ENCODE assay signal across 25 mouse cellular contexts in the genomic region with DNA sequence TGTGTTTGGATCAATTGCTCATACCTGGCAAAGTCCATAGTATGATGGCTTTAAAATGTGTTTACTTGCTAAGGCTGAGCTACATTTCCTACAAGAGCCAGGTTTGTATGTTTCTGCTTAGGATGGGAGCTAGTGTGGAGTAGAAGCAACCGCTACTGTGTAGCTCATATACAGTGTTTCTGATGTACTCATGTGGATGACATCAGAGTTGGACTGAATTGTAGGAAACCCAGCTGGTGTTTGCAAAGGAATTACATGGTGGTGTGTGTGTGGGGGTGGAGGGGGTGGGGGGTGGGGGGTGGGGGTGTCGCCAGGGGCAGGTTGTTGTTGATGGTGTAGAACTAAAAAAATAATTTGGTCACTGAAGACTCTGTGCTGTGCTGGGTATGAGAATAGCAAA.
"Had no signal": no experiment of that assay in that cellular context is flagged by ENCODE, and none has a peak within 500 bp of the region (broad histone marks: within the 10 kb centered on the region; RNA-seq: fewer than 3 reads in every experiment).

No protein-coding gene starts in this region.

- H3K4me2 ChIP-seq: heart, embryonic 12.5 days; hindbrain, embryonic 14.5 days; intestine, embryonic 15.5 days; limb, embryonic 12.5 days; liver, embryonic 11.5 days; liver, embryonic 13.5 days; liver, embryonic 15.5 days had no signal

- H3K27me3 ChIP-seq: heart, embryonic 12.5 days; intestine, embryonic 15.5 days; limb, embryonic 12.5 days; liver, embryonic 13.5 days; liver, embryonic 15.5 days had no signal

- H3K4me3 ChIP-seq: heart, embryonic 10.5 days; heart, embryonic 12.5 days; intestine, embryonic 15.5 days; layer of hippocampus, adult 2 months; left cerebral cortex, adult 2 months; limb, embryonic 10.5 days; limb, embryonic 12.5 days; liver, embryonic 13.5 days; liver, embryonic 15.5 days had no signal

- H3K4me1 ChIP-seq: heart, embryonic 10.5 days; heart, embryonic 12.5 days; intestine, embryonic 15.5 days; limb, embryonic 10.5 days; limb, embryonic 12.5 days; liver, embryonic 13.5 days; liver, embryonic 15.5 days had no signal

- ATAC-seq: hindbrain, embryonic 16.5 days; inflammation-experienced regulatory T-cells, adult 6 months; intestine, embryonic 15.5 days; intestine, postnatal 0 days; liver, postnatal 0 days had no signal

- H3K27ac ChIP-seq: heart, embryonic 10.5 days; hindbrain, embryonic 14.5 days; intestine, embryonic 15.5 days; layer of hippocampus, adult 2 months; left cerebral cortex, adult 2 months; limb, embryonic 10.5 days; limb, embryonic 12.5 days; liver, embryonic 13.5 days; liver, embryonic 15.5 days had no signal

- H3K9ac ChIP-seq: heart, embryonic 12.5 days; hindbrain, embryonic 14.5 days; intestine, embryonic 15.5 days; limb, embryonic 12.5 days; liver, embryonic 13.5 days; liver, embryonic 15.5 days; liver, postnatal 0 days had no signal

- H3K36me3 ChIP-seq: heart, embryonic 10.5 days; heart, embryonic 12.5 days; intestine, embryonic 15.5 days; limb, embryonic 10.5 days; limb, embryonic 12.5 days; liver, embryonic 13.5 days; liver, embryonic 15.5 days had no signal

- H3K9me3 ChIP-seq: heart, embryonic 10.5 days; heart, embryonic 12.5 days; intestine, embryonic 15.5 days; limb, embryonic 10.5 days; limb, embryonic 12.5 days; liver, embryonic 13.5 days; liver, embryonic 15.5 days had no signal

- DNase-seq: gastrocnemius, postnatal 14 days; gastrocnemius, postnatal 36 days; heart, adult 18-20 months; heart, postnatal 10 days; kidney, adult 18-20 months; kidney, adult 8-10 months; kidney, postnatal 10 days; kidney, postnatal 25 days; kidney, postnatal 4 days; liver; liver, embryonic 13.5 days; liver, postnatal 0 days had no signal
